Mouse (Mus musculus): ENCODE data around the gene Sv2c.

The Sv2c gene

DNA sequence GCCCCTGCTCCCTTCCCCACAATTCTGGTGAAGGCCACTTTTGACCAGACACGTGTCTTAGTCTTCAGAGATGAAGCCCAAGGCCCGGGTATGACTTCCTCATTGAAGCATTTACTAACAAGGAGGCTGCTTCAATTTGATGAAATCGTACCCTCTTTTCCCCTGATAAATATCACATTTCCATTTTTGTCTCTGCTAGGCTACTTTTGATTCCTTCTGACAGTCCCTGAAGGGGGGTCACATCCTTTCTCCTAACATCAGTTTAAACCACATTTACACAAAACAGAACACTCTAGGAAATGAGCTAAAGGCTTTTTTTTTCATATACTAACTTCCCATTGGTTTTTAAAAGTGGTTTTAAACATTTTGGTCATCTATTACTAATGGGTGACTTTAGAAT is 79.6 kb downstream of the Sv2c start:
- no peak for DNase-seq (ENCODE audit: low spot score in 2 of 2)

- DNase-seq (ENCODE audit: low spot score in 2 of 2), result no peak
Measured at GRCm38 (mm10) chr13:96045396-96045795, 87.0 kb downstream of the Sv2c start.

GRCm38 (mm10) chr13:96040275-96041042 is 91.9 kb downstream of the Sv2c start:
- DNase-seq (ENCODE audit: low spot score in 2 of 2), result no peak

DNA sequence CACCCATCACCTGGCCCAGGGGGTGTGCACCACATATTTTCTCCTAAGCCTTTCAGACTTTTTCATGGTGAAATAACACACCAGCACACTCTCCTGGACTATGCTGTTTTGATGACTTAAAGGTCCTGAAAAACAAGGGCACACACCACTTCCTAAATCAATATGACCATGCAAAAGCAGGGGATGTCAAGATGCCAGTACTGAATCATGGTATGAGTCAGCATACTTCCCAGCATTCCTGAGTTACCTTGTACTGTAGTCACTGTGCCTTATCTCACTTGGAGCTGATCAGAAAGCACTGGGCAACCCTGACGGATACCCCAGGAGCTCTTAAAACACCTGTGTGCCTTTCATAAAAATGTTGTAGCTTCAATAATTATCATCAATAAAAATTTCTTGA is 92.8 kb downstream of the Sv2c start:
- no peak for DNase-seq (ENCODE audit: low spot score in 2 of 2)

GRCm38 (mm10) chr13:96030368-96031223 is 101.8 kb downstream of the Sv2c start:
- DNase-seq (ENCODE audit: low spot score in 2 of 2), result peak; percentile 9 to 20

GRCm38 (mm10) chr13:96023858-96024257 is 108.5 kb downstream of the Sv2c start:
- no peak for DNase-seq (ENCODE audit: low spot score in 2 of 2)

- DNase-seq (ENCODE audit: low spot score in 2 of 2), result no peak
Measured at GRCm38 (mm10) chr13:96015516-96015915, 116.9 kb downstream of the Sv2c start.

DNA sequence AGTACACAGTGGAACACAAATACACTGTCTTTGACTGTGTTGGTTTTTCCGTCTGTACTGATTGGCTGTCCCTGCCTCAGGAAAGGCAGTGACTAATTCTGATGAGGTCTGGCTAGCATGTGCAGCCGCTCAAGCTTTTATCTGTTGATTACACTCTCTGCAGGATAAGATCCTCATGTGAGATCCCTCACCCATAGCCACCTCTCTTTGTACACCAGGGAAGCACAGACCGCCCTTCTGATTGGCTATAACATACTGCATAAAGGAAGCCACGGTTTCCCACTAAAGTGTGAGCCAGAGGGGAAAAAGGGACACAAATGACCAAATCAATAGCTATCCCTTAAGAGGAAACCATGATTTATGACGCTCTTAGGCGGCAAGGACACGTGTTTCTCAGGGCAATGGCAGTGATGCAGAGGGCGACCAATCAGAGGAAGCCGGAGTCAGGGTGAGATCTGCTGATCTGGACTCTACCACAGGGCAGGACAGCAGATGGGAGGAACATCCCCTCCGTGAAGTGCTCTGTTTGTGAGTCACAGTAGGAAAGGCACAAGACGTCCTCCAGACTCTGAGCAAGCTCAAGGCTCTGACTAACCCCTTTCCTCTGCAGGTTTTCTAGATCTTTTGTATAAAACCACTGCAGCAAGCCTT is 121.4 kb downstream of the Sv2c start:
- DNase-seq (ENCODE audit: low spot score in 2 of 2), result no peak

DNA sequence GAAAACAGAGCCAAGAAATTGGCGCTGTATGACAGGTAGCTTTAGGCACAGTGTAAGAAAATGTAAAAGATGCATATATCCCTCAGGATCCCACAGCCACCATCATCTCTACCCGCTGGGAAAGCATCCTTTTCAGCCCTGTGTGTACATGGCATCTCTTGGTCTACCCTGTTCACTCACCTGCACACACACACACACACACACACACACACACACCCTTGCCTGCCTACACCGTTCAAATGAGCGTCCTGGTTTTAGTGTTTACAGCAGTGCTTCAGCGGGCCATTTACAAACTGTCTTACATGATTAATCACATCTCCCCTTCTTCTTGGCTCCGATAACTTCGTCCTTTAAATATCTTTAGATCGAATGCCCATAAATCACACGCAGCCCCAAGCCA is 123.4 kb downstream of the Sv2c start:
- DNase-seq (ENCODE audit: low spot score in 2 of 2), result no peak

- DNase-seq (ENCODE audit: low spot score in 2 of 2), result no peak
Measured at GRCm38 (mm10) chr13:96008154-96008553, 124.2 kb downstream of the Sv2c start.

DNA sequence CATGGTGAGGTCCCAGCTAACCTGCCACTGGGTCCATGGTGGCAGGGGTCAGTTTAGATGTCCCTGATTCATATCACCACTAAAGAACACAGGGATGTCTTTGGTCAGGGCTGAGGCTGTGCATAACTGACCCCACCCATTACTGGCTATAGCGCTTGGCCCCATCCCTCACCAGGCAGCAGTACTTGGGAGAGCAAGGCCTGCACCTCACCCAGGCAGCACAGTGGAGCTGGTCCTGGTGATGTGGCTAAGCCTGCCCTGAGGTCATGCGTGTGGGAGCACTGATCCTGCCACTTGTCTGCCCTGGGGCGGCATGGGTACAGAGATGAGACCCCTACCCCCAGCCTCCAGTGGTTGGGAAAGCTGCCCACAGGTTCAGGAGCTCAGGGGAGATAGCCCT is 128.8 kb downstream of the Sv2c start:
- no peak for DNase-seq (ENCODE audit: low spot score in 2 of 2)

DNA sequence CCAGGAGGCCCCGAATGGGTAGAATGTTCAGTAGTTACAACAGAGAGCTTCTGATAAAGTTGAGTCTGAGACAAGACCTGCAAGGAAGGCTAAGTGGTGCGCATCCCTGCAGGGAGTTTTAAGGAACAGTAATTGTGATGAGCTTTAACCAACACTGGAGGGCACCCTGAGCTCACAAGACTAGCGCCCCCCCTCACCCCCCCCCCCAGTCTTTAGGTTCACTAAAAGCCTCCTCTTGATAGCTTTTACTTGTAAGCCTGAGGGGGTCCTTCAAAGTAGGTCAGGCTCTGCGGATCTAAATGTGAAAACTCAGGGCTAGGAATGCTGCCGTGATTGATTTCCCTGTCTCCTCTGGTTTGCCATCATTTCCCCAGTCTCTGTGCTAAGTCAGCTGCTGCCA is 129.9 kb downstream of the Sv2c start:
- DNase-seq (ENCODE audit: low spot score in 2 of 2), result no peak

- no peak for DNase-seq (ENCODE audit: low spot score in 2 of 2)
Measured at GRCm38 (mm10) chr13:95999396-95999795, 133.0 kb downstream of the Sv2c start.

DNA sequence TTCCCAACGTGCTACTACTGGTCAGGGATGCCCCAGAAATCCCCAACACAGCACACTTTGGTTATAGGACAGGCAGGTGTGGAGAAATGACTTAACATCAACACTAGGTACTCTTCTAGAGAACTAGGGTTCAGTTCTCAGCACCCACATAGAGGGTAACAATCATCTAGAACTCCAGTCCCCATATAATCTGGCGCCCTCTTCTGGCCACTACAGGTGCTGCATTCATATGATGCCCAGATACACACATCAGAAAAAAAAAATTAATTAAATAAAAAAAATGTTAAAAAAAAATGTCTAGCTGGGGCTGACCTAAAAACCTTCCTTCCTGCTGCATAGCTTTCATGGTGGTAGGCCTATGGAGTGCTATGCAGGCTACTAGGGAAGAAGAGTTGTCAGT is 135.1 kb downstream of the Sv2c start:
- DNase-seq (ENCODE audit: low spot score in 2 of 2), result no peak

- DNase-seq (ENCODE audit: low spot score in 2 of 2), result no peak
Measured at GRCm38 (mm10) chr13:95994705-95995703, 137.4 kb downstream of the Sv2c start.

DNA sequence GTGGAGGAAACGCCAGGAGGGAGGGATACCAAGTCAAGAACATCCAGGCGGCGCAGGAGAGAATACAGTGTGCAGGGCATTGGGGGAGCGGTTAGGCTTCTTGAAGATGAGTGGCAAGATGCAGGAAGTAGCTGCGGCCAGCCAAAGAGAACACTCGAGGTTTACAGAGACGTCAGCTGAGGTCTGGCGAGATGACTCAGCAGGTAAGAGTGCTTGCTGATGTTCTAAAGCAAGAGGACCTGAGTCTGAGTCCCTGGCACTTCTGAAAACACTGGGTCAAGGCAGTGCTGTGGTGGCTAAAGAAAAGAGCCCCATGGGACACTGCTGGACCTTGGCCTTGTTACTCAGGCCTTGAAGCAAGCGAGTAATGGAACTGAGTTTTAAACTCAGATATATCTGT is 144.2 kb downstream of the Sv2c start:
- peak; percentile 66 to 81 for DNase-seq (ENCODE audit: low spot score in 2 of 2)

DNA sequence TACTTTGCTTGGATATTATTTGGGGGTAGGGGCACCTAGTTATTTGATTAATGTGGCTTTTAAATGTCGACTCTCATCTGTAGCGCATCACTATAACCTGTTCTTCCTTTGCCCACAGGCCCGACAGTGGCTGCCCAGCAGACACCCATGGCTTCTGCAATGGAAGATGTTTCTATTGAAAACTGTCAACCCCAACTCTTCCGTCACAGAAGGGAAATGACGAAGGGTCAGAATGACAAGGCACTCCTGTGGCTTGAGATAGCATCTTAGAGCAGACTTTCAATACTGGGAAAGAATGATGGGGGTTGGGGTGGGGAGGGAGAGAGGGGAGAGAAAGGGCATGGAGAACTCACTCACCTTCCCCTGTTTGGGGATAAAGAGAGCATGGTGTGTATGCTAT is 145.2 kb downstream of the Sv2c start:
- no peak for DNase-seq (ENCODE audit: low spot score in 2 of 2)

DNA sequence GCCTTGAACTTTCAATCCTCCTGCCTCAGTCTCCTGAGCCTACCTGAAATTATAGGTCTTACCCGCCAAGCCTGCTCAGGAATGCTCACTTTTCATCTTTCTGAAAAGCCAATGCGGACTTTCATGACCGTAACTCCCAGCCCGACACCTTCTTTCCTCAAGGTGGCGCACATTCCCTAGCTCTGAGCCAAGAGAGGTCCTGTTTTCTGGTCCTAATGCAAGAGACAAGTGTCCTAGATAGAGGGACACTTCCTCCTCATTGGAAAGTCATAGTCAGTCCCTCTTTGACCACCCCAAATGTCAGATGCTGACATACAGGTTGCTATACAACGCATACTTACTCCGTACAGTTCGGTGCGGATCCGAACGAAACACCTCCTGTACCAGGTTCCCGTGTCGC is 146.0 kb downstream of the Sv2c start:
- no peak for DNase-seq (ENCODE audit: low spot score in 2 of 2)

GRCm38 (mm10) chr13:95975225-95975624 is 157.2 kb downstream of the Sv2c start:
- DNase-seq (ENCODE audit: low spot score in 2 of 2), result no peak

GRCm38 (mm10) chr13:95974106-95974505 is 158.3 kb downstream of the Sv2c start:
- no peak for DNase-seq (ENCODE audit: low spot score in 2 of 2)

- peak; percentile 51 to 55 for DNase-seq (ENCODE audit: low spot score in 2 of 2)
Measured at GRCm38 (mm10) chr13:95973368-95973958, 158.9 kb downstream of the Sv2c start.
